In the genomic region with DNA sequence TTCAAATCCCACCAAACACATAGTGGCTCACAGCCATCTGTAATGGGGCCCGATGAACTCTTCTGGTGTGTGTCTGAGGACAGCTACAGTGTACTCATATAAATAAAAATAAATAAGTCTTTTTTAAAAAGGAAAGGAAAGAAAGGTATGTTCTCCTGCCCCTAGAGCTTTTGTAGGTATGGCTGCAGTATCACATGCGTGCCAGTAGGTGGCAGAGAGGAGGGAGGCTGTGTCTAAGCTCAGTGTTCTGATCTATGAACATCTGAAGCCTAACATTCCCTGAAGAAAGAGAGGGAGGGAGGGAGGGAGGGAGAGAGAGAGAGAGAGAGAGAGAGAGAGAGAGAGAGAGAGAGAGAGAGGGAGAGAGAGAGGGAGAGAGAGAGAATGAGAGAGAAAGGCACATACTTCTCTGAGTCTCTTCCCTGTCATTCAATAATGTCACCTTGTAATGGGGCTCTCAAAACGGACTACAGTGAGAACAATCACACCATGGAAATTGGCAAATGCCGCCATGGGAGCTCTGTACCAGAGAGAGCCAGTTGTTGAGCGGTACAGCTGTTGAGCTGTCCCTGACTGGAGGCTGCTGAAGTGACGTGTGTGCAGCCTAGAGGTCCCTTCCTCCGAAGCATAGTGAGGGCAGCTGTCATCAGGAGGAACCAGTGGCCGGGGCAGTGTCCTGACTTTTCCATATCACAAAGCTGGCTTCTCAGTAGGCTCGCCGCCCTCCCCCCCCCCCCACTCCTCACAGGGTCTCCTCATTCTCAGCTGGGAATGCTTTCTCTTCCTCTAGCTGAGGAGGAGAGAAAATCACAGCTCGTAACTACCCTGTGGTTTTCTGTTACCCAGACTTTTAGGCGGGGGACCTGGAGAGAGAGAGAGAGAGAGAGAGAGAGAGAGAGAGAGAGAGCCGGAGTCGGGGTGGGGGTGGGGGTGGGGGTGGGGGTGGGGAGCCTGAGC, we compare ENCODE assay signal across 8 mouse cellular contexts. TPM values are rescaled to one million over a fixed set of nuclear protein-coding genes. Genes with fewer than 3 reads are reported as not detected.
DNase-seq lines count a peak whose midpoint lies in the region; ATAC-seq and TF ChIP-seq lines count a peak whose summit lies in the region.

No protein-coding gene starts in this region.

- 35% methylated on average over 14 of the region's 14 CpGs for WGBS in kidney, adult 2 months
- WGBS in heart, embryonic 10.5 days = 19% methylated on average over 11 of the region's 14 CpGs
- WGBS in limb, embryonic 13.5 days = 13% methylated on average over 14 of the region's 14 CpGs

- no peak for TF ChIP-seq EP300 in MEL (IDR thresholded peaks at IDR 0.05; ENCODE audit: low read depth in 1 of 2, low read length in 2 of 2)

- no peak for DNase-seq in kidney, adult 2 months
- no peak for DNase-seq in kidney, adult 11 months
- no peak for DNase-seq in MEL (ENCODE audit: low read depth, low spot score)
- DNase-seq in heart, embryonic 10.5 days (ENCODE audit: low spot score) = peak; percentile 80

- H3K9me3 ChIP-seq in MEL (replicated peaks; ENCODE audit: insufficient read depth, low read length) = no peaks in the 10 kb centered on the region
- H3K9me3 ChIP-seq in heart, embryonic 10.5 days = no peaks in the 10 kb centered on the region
- no peaks in the 10 kb centered on the region for H3K9me3 ChIP-seq in limb, embryonic 13.5 days

- H3K4me1 ChIP-seq in kidney, adult 2 months (ENCODE audit: control insufficient read depth, insufficient read depth, low read length) = no peaks in the 10 kb centered on the region
- H3K4me1 ChIP-seq in MEL (ENCODE audit: control insufficient read depth in 1 of 2, insufficient read depth in 2 of 2, low read length in 2 of 2) = no peaks in the 10 kb centered on the region
- H3K4me1 ChIP-seq in heart, embryonic 10.5 days = peaks cover 34% of the 10 kb centered on the region
- H3K4me1 ChIP-seq in limb, embryonic 13.5 days = peaks cover 89% of the 10 kb centered on the region

- peak overlapping the region; percentile 38 for H3K4me2 ChIP-seq in limb, embryonic 13.5 days (replicated peaks)

- H3K36me3 ChIP-seq in kidney, adult 2 months (ENCODE audit: control insufficient read depth, insufficient read depth, low read length) = no peaks in the 10 kb centered on the region
- no peaks in the 10 kb centered on the region for H3K36me3 ChIP-seq in MEL (ENCODE audit: control insufficient read depth in 1 of 2, insufficient read depth in 2 of 2, low read length in 2 of 2)
- H3K36me3 ChIP-seq in heart, embryonic 10.5 days = no peaks in the 10 kb centered on the region
- H3K36me3 ChIP-seq in limb, embryonic 13.5 days = no peaks in the 10 kb centered on the region

- no peak overlapping the region for H3K4me3 ChIP-seq in kidney, adult 2 months (ENCODE audit: insufficient read depth, low read depth, low read length)
- no peak overlapping the region for H3K4me3 ChIP-seq in MEL (ENCODE audit: control insufficient read depth in 1 of 2, insufficient read depth in 1 of 2, low read depth in 2 of 2, low read length in 2 of 2)
- H3K4me3 ChIP-seq in heart, embryonic 10.5 days = peak overlapping the region; percentile 29
- no peak overlapping the region for H3K4me3 ChIP-seq in limb, embryonic 13.5 days

- no peak overlapping the region for H3K27ac ChIP-seq in kidney, adult 2 months (ENCODE audit: insufficient read depth, low read depth, low read length)
- H3K27ac ChIP-seq in MEL (ENCODE audit: control insufficient read depth, low read depth, low read length) = no peak overlapping the region
- H3K27ac ChIP-seq in heart, embryonic 10.5 days = peak overlapping the region; percentile 70
- H3K27ac ChIP-seq in limb, embryonic 13.5 days = peak overlapping the region; percentile 96

- H3K27me3 ChIP-seq in kidney, adult 2 months (replicated peaks; ENCODE audit: control insufficient read depth, insufficient read depth, low read length) = no peaks in the 10 kb centered on the region
- no peaks in the 10 kb centered on the region for H3K27me3 ChIP-seq in MEL (ENCODE audit: control insufficient read depth in 1 of 2, insufficient read depth in 2 of 2, low read length in 2 of 2)
- H3K27me3 ChIP-seq in heart, embryonic 10.5 days (ENCODE audit: insufficient read depth, poor library complexity, severe bottlenecking) = peaks cover 36% of the 10 kb centered on the region; the same call in 1 of the 2 replicates
- no peaks in the 10 kb centered on the region for H3K27me3 ChIP-seq in limb, embryonic 13.5 days

- no peaks in the 10 kb centered on the region for H3K79me2 ChIP-seq in MEL (ENCODE audit: control insufficient read depth, insufficient read depth, low read length, poor library complexity)

- TF ChIP-seq RAD21 in MEL (IDR thresholded peaks at IDR 0.05; ENCODE audit: low read depth, low read length) = no peak

- peak; percentile 64 for ATAC-seq in limb, embryonic 13.5 days (ENCODE audit: low FRiP score, low read depth)
- peak; percentile 55; the same call in 1 of the 2 replicates for ATAC-seq in neutrophil, adult 5-6 weeks (ENCODE audit: extremely low read depth, insufficient number of reproducible peaks, low FRiP score, poor library complexity, severe bottlenecking)
- no peak for ATAC-seq in monocyte, adult 5-6 weeks (replicated peaks; ENCODE audit: insufficient number of reproducible peaks, low FRiP score, low TSS enrichment, poor library complexity, severe bottlenecking)
- ATAC-seq in activated CD4-positive, CD25-positive, alpha-beta regulatory T cell, adult 4 months = no peak

- TF ChIP-seq CTCF in kidney, adult 2 months (conservative IDR thresholded peaks at IDR 0.05; ENCODE audit: insufficient read depth, insufficient read length, low read depth, low read length) = peak; percentile 77
- peak; percentile 33 to 41 (median 34) for TF ChIP-seq CTCF in MEL (IDR thresholded peaks at IDR 0.05 in 2 of 3, conservative IDR thresholded peaks at IDR 0.05 in 1 of 3; ENCODE audit: control insufficient read depth in 1 of 3, insufficient read depth in 1 of 3, low read depth in 2 of 3, low read length in 3 of 3, poor library complexity in 1 of 3, severe bottlenecking in 1 of 3)

- no peak overlapping the region for H3K9ac ChIP-seq in MEL (ENCODE audit: control insufficient read depth, low read depth, low read length, poor library complexity, severe bottlenecking)
- 0 out of 2 replicates have a peak overlapping the region, but pooled peaks have one; percentile 35 for H3K9ac ChIP-seq in limb, embryonic 13.5 days

- no peak for TF ChIP-seq POLR2A in kidney, adult 2 months (IDR thresholded peaks at IDR 0.05; ENCODE audit: low read depth, low read length)
- TF ChIP-seq POLR2A in MEL (IDR thresholded peaks at IDR 0.05; ENCODE audit: control insufficient read depth in 1 of 2, insufficient read depth in 1 of 2, low read depth in 1 of 2, low read length in 2 of 2, poor library complexity in 1 of 2) = no peak

TF ChIP-seq in MEL, 35 proteins besides CTCF, POLR2A, EP300 and RAD21:
- TF ChIP-seq TAL1 (IDR thresholded peaks at IDR 0.05; ENCODE audit: low read length) (no peak), MAZ (IDR thresholded peaks at IDR 0.05; ENCODE audit: low read depth, low read length) (no peak), TCF12 (IDR thresholded peaks at IDR 0.05; ENCODE audit: low read depth, low read length) (no peak), TBP (IDR thresholded peaks at IDR 0.05; ENCODE audit: low read depth, low read length) (no peak), ETS1 (IDR thresholded peaks at IDR 0.05; ENCODE audit: low read depth, low read length) (no peak), RCOR1 (IDR thresholded peaks at IDR 0.05; ENCODE audit: low read depth, low read length) (no peak), GABPA (IDR thresholded peaks at IDR 0.05; ENCODE audit: low read depth, low read length) (no peak), ZKSCAN1 (IDR thresholded peaks at IDR 0.05; ENCODE audit: low read depth, low read length) (no peak), MEF2A (IDR thresholded peaks at IDR 0.05; ENCODE audit: extremely low read depth, insufficient replicate concordance, low read depth, low read length, poor library complexity, severe bottlenecking) (no peak)

RNA-seq across cellular contexts. Expression of gene Tifab, which starts 11.0 kb away (rescaled TPM):
- polyA plus RNA-seq in kidney, adult 2 months (2012; rRNA removed) = 2.4 and 2.8 TPM in 2 replicates
- total RNA-seq in MEL (2012; rRNA removed) = not detected in 2 replicates
- polyA plus RNA-seq in MEL (2012; ENCODE audit: insufficient read depth in 1 of 2, insufficient read length in 2 of 2, low read depth in 1 of 2, low replicate concordance in 2 of 2, missing spikeins in 1 of 2) = not detected
- polyA plus RNA-seq in heart, embryonic 10.5 days (2016; fragmentation: Nextera tagmentation; extraction: Ambion mirVana) = 0.31 and 1.0 TPM in 2 replicates
- polyA plus RNA-seq in limb, embryonic 13.5 days (2015; fragmentation: Nextera tagmentation; extraction: Ambion mirVana) = 1.5 and 1.7 TPM in 2 replicates
- 5.2 and 7.1 TPM in 2 replicates for total RNA-seq in neutrophil, adult 5-6 weeks (2017)
- total RNA-seq in monocyte, adult 5-6 weeks (2017) = 26.6 to 48.8 TPM (median 47.3 TPM) in 3 replicates
- under 1 TPM in 1 of 2 experiments, not detected in 1; 0.28 TPM for polyA plus RNA-seq in activated CD4-positive, CD25-positive, alpha-beta regulatory T cell, adult 4 months (2017; shearing (Covaris generic))

RNA-seq across cellular contexts. Expression of gene H2afy, which starts 31.6 kb away (rescaled TPM):
- 74.5 and 89.3 TPM in 2 replicates for polyA plus RNA-seq in kidney, adult 2 months (2012; rRNA removed)
- 131 and 159 TPM in 2 replicates for total RNA-seq in MEL (2012; rRNA removed)
- 100 to 1,000 TPM in 1 of 2 experiments, not detected in 1; 245 TPM for polyA plus RNA-seq in MEL (2012; ENCODE audit: insufficient read depth in 1 of 2, insufficient read length in 2 of 2, low read depth in 1 of 2, low replicate concordance in 2 of 2, missing spikeins in 1 of 2)
- 134 and 287 TPM in 2 replicates for polyA plus RNA-seq in heart, embryonic 10.5 days (2016; fragmentation: Nextera tagmentation; extraction: Ambion mirVana)
- 422 and 433 TPM in 2 replicates for polyA plus RNA-seq in limb, embryonic 13.5 days (2015; fragmentation: Nextera tagmentation; extraction: Ambion mirVana)
- 219 and 235 TPM in 2 replicates for total RNA-seq in neutrophil, adult 5-6 weeks (2017)
- 218 to 284 TPM (median 219 TPM) in 3 replicates for total RNA-seq in monocyte, adult 5-6 weeks (2017)
- 100 to 1,000 TPM; 121 to 136 TPM for polyA plus RNA-seq in activated CD4-positive, CD25-positive, alpha-beta regulatory T cell, adult 4 months (2017; shearing (Covaris generic))

Comparison
In these comparisons a context has a peak if more than half of its experiments do, and no peak if none do; other contexts are left out.
1. H3K27ac ChIP-seq: peak in heart, embryonic 10.5 days (single experiment) and limb, embryonic 13.5 days (single experiment); none in kidney, adult 2 months (single experiment) and MEL (single experiment).
2. ATAC-seq: peak in limb, embryonic 13.5 days (single experiment) and neutrophil, adult 5-6 weeks (single experiment); none in monocyte, adult 5-6 weeks (single experiment) and activated CD4-positive, CD25-positive, alpha-beta regulatory T cell, adult 4 months (single experiment).